Mouse (Mus musculus) CD4-positive helper T cell, adult 2 months (primary cell): ENCODE data around the gene Taar8a.
"Not testable (repeated sequence)": the region's sequence is repeated elsewhere in the genome, so short reads cannot be mapped to it uniquely, and the experiment has no call there.

ENCODE experiments used
- DNase-seq: peaks from one replicate; pipeline ENCODE4 v3.0.0-alpha.2; 2012; ENCODE audit warnings: low read depth, missing footprints, low spot score

The Taar8a gene

GRCm38 (mm10) chr10:24076200-24076599 is at the start of gene Taar8a:
Gene Taar8a, plus strand, starts transcription at chr10:24076500.
- DNase-seq = not testable (repeated sequence)

GRCm38 (mm10) chr10:24026922-24027321 is 49.4 kb upstream of the Taar8a start, which contains the start of gene Taar7d:
Gene Taar7d, plus strand, starts transcription at chr10:24027222.
- DNase-seq = no peak

- no peak for DNase-seq
Observed at GRCm38 (mm10) chr10:24031347-24031746, 45.0 kb upstream of the Taar8a start.

- DNase-seq = no peak
Observed at GRCm38 (mm10) chr10:24037314-24037713, 39.0 kb upstream of the Taar8a start, which contains the start of gene Taar7e. Gene Taar7e, plus strand, starts transcription at chr10:24037614.

GRCm38 (mm10) chr10:24040120-24040869 is 36.0 kb upstream of the Taar8a start:
- DNase-seq = no peak

GRCm38 (mm10) chr10:24049210-24049609 is 27.1 kb upstream of the Taar8a start, which contains the start of gene Taar7f:
Gene Taar7f, plus strand, starts transcription at chr10:24049510.
- no peak for DNase-seq

GRCm38 (mm10) chr10:24052039-24052438 is 24.3 kb upstream of the Taar8a start:
- no peak for DNase-seq

GRCm38 (mm10) chr10:24058986-24059385 is 17.3 kb upstream of the Taar8a start:
- DNase-seq = no peak

- DNase-seq = not testable (repeated sequence)
Observed at GRCm38 (mm10) chr10:24074751-24075150, 1.5 kb upstream of the Taar8a start.

- no peak for DNase-seq
Observed at GRCm38 (mm10) chr10:24080166-24080565, 3.9 kb downstream of the Taar8a start.

GRCm38 (mm10) chr10:24085936-24086335 is 9.6 kb downstream of the Taar8a start:
- DNase-seq = no peak

GRCm38 (mm10) chr10:24086555-24086954 is 10.3 kb downstream of the Taar8a start:
- DNase-seq = no peak

GRCm38 (mm10) chr10:24087168-24087567 is 10.9 kb downstream of the Taar8a start:
- DNase-seq = no peak

GRCm38 (mm10) chr10:24092194-24092593 is 15.9 kb downstream of the Taar8a start, which contains the start of gene Taar8b:
Gene Taar8b, minus strand, starts transcription at chr10:24092294.
- no peak for DNase-seq

GRCm38 (mm10) chr10:24097010-24097409 is 20.7 kb downstream of the Taar8a start:
- not testable (repeated sequence) for DNase-seq

- not testable (repeated sequence) for DNase-seq
Observed at GRCm38 (mm10) chr10:24101812-24102211, 25.5 kb downstream of the Taar8a start, which contains the start of gene Taar8c. Gene Taar8c, minus strand, starts transcription at chr10:24101912.

GRCm38 (mm10) chr10:24103299-24103698 is 27.0 kb downstream of the Taar8a start:
- DNase-seq = not testable (repeated sequence)

- DNase-seq = no peak
Observed at GRCm38 (mm10) chr10:24107747-24108146, 31.4 kb downstream of the Taar8a start.

GRCm38 (mm10) chr10:24108236-24108635 is 31.9 kb downstream of the Taar8a start:
- DNase-seq = no peak

- not testable (repeated sequence) for DNase-seq
Observed at GRCm38 (mm10) chr10:24109434-24109833, 33.1 kb downstream of the Taar8a start, which contains the start of gene Taar9. Gene Taar9, minus strand, starts transcription at chr10:24109534.

GRCm38 (mm10) chr10:24111116-24111778 is 34.9 kb downstream of the Taar8a start:
- peak; percentile 9 for DNase-seq
